Mouse (Mus musculus) spleen, postnatal 36 days (tissue): ENCODE measurements around the gene Rcor3.

Experiments used
- DNase-seq, 2 experiments: peaks; one replicate each; pipeline ENCODE4 v3.0.0; 2022; ENCODE audit warnings: low spot score in 2 of 2, mixed read lengths in 1 of 2

Gene Rcor3

GRCm38 (mm10) chr1:192094451-192095170 is 43.3 kb downstream of the Rcor3 start:
- DNase-seq = peak; percentile 50 to 64

- peak; percentile 82 to 88 for DNase-seq
Measured at GRCm38 (mm10) chr1:192092879-192093660, 44.8 kb downstream of the Rcor3 start.

GRCm38 (mm10) chr1:192091806-192092772 is 45.8 kb downstream of the Rcor3 start, which contains the start of gene Traf5:
TSS of gene Traf5 (minus strand) at chr1:192092559.
- peak; percentile 99 for DNase-seq

- peak; percentile 73 to 74 for DNase-seq
Measured at GRCm38 (mm10) chr1:192090689-192091567, 46.9 kb downstream of the Rcor3 start.

GRCm38 (mm10) chr1:192090281-192090680 is 47.6 kb downstream of the Rcor3 start:
- no peak for DNase-seq

- peak; percentile 78 to 79 for DNase-seq
Measured at GRCm38 (mm10) chr1:192089208-192090166, 48.4 kb downstream of the Rcor3 start.

GRCm38 (mm10) chr1:192088011-192088410 is 49.9 kb downstream of the Rcor3 start:
- DNase-seq = no peak

GRCm38 (mm10) chr1:192087098-192087497 is 50.8 kb downstream of the Rcor3 start:
- no peak for DNase-seq

GRCm38 (mm10) chr1:192086279-192087037 is 51.4 kb downstream of the Rcor3 start:
- peak; percentile 82 to 83 for DNase-seq

- no peak for DNase-seq
Measured at GRCm38 (mm10) chr1:192085218-192085617, 52.6 kb downstream of the Rcor3 start.

GRCm38 (mm10) chr1:192082646-192083045 is 55.2 kb downstream of the Rcor3 start:
- no peak for DNase-seq

- DNase-seq = peak; percentile 14 to 37
Measured at GRCm38 (mm10) chr1:192081129-192081528, 56.7 kb downstream of the Rcor3 start.

- DNase-seq = peak in 1 of 2 experiments; percentile 14
Measured at GRCm38 (mm10) chr1:192079121-192079520, 58.7 kb downstream of the Rcor3 start.

- peak; percentile 86 to 87 for DNase-seq
Measured at GRCm38 (mm10) chr1:192078406-192078805, 59.5 kb downstream of the Rcor3 start.

- DNase-seq = no peak
Measured at GRCm38 (mm10) chr1:192076796-192077535, 60.9 kb downstream of the Rcor3 start.

- DNase-seq = no peak
Measured at GRCm38 (mm10) chr1:192076101-192076500, 61.8 kb downstream of the Rcor3 start.

- DNase-seq = no peak
Measured at GRCm38 (mm10) chr1:192074824-192075223, 63.0 kb downstream of the Rcor3 start.

GRCm38 (mm10) chr1:192072426-192072825 is 65.4 kb downstream of the Rcor3 start:
- DNase-seq = no peak
